Mouse (Mus musculus) ES-Bruce4 (cell line): ENCODE measurements around the gene Pcbp3.

Source experiments
- CTCF ChIP-seq: IDR thresholded peaks from one replicate; pipeline ENCODE4 v1.8.1; 2011; ENCODE audit warnings: low read depth, low read length
- EP300 ChIP-seq: IDR thresholded peaks from 2 replicates; pipeline ENCODE4 v1.6.1; 2011; ENCODE audit warnings: low read depth, low read length; ENCODE audit not compliant: insufficient read depth
- POLR2A ChIP-seq: IDR thresholded peaks from one replicate; pipeline ENCODE4 v1.8.1; 2011; ENCODE audit warnings: low read length; ENCODE audit not compliant: insufficient read depth

- TF ChIP-seq CTCF (no peak), POLR2A (no peak), EP300 (no peak)
Observed at GRCm38 (mm10) chr10:76956200-76956599, 5.5 kb downstream of the Pcbp3 start.
